ENCODE assay signal across 8 mouse cellular contexts in genomic region chrX:106186713-106187649, GRCm38 (mm10). TPM values are rescaled to one million over a fixed set of nuclear protein-coding genes. Genes with fewer than 3 reads are reported as not detected.
A peak's percentile ranks its signal among the peaks of the same experiment; 100 is the strongest.
DNase-seq lines count a peak whose midpoint lies in the region; ATAC-seq and TF ChIP-seq lines count a peak whose summit lies in the region.

Gene Pgk1 (plus strand): TSS chrX:106187100.

- WGBS in forebrain, embryonic 16.5 days: 17% methylated on average over 53 of the region's 55 CpGs
- WGBS in lung, embryonic 14.5 days: 11% methylated on average over 49 of the region's 55 CpGs
- 16% methylated on average over 55 of the region's 55 CpGs for WGBS in olfactory bulb, adult 2 months
- WGBS in thymus, adult 2 months: under 1% methylated on average over 51 of the region's 55 CpGs

- peaks cover 36% of the 10 kb centered on the region for H3K36me3 ChIP-seq in G1E (replicated peaks)
- no peaks in the 10 kb centered on the region for H3K36me3 ChIP-seq in forebrain, embryonic 16.5 days (ENCODE audit: control insufficient read depth, insufficient read depth)
- H3K36me3 ChIP-seq in lung, embryonic 14.5 days (ENCODE audit: insufficient read depth): 0 out of 2 replicates have a peak, but pooled peaks cover 6% of the 10 kb centered on the region
- H3K36me3 ChIP-seq in thymus, adult 2 months (ENCODE audit: control insufficient read depth, insufficient read depth, low read length): no peaks in the 10 kb centered on the region

- peak within 1 kb of the TSS; percentile 90 for H3K27ac ChIP-seq in forebrain, embryonic 16.5 days (ENCODE audit: low read length)
- peak within 1 kb of the TSS; percentile 87 for H3K27ac ChIP-seq in layer of hippocampus, adult 2 months
- peak within 1 kb of the TSS; percentile 95 for H3K27ac ChIP-seq in lung, embryonic 14.5 days (ENCODE audit: low read depth)
- H3K27ac ChIP-seq in olfactory bulb, adult 2 months (ENCODE audit: insufficient read depth, low read depth, low read length): peak within 1 kb of the TSS; percentile 86
- H3K27ac ChIP-seq in thymus, adult 2 months (ENCODE audit: control insufficient read depth, insufficient read depth, low read length): peak within 1 kb of the TSS; percentile 61

- intact Hi-C loops in heart, postnatal 36 days (cut with DNase I): loop anchor here (5.0 to 10.0 kb wide), 2 partner anchors 160 to 262 kb away; partner anchors contain the start of genes Atp7a and Atrx

- H3K4me2 ChIP-seq in forebrain, embryonic 16.5 days (ENCODE audit: low read length): peak within 1 kb of the TSS; percentile 65
- H3K4me2 ChIP-seq in lung, embryonic 14.5 days: peak within 1 kb of the TSS; percentile 74

- TF ChIP-seq CTCF in G1E (IDR thresholded peaks at IDR 0.05; ENCODE audit: low read depth, low read length): no peak
- peak; percentile 51 for TF ChIP-seq CTCF in layer of hippocampus, adult 2 months (conservative IDR thresholded peaks at IDR 0.05)
- TF ChIP-seq CTCF in lung, embryonic 14.5 days (IDR thresholded peaks at IDR 0.05; ENCODE audit: low read depth): no peak
- no peak for TF ChIP-seq CTCF in olfactory bulb, adult 2 months (IDR thresholded peaks at IDR 0.05; ENCODE audit: insufficient read depth, low read depth, low read length)
- TF ChIP-seq CTCF in thymus, adult 2 months (IDR thresholded peaks at IDR 0.05; ENCODE audit: borderline replicate concordance, control insufficient read depth, extremely low read depth, insufficient read depth, low read length, poor library complexity): peak; percentile 19; the same call in 1 of the 2 replicates

- TF ChIP-seq POLR2A in olfactory bulb, adult 2 months (IDR thresholded peaks at IDR 0.05; ENCODE audit: insufficient read depth, low read depth, low read length): 0 out of 2 replicates have a peak, but pooled peaks have one; percentile 8
- 0 out of 2 replicates have a peak, but pooled peaks have one; percentile 11 for TF ChIP-seq POLR2A in thymus, adult 2 months (IDR thresholded peaks at IDR 0.05; ENCODE audit: control insufficient read depth, extremely low read depth, insufficient read depth, low read length, poor library complexity)

- peak within 1 kb of the TSS; percentile 74 for H3K4me3 ChIP-seq in G1E (ENCODE audit: low read depth, low read length)
- peak within 1 kb of the TSS; percentile 57 for H3K4me3 ChIP-seq in forebrain, embryonic 16.5 days (replicated peaks; ENCODE audit: low read length)
- H3K4me3 ChIP-seq in layer of hippocampus, adult 2 months: peak within 1 kb of the TSS; percentile 67
- peak within 1 kb of the TSS; percentile 59 for H3K4me3 ChIP-seq in lung, embryonic 14.5 days (ENCODE audit: low read depth, low read length)
- H3K4me3 ChIP-seq in olfactory bulb, adult 2 months (ENCODE audit: insufficient read depth, low read depth, low read length): peak within 1 kb of the TSS; percentile 71
- peak within 1 kb of the TSS; percentile 69 for H3K4me3 ChIP-seq in thymus, adult 2 months (ENCODE audit: control insufficient read depth, insufficient read depth, low read length)

- peaks cover 21% of the 10 kb centered on the region for H3K4me1 ChIP-seq in G1E (ENCODE audit: insufficient read depth, low read depth, low read length)
- peaks cover 19% of the 10 kb centered on the region for H3K4me1 ChIP-seq in forebrain, embryonic 16.5 days (replicated peaks; ENCODE audit: control insufficient read depth, insufficient read depth, low read length)
- no peaks in the 10 kb centered on the region; the same call in none of the 2 replicates for H3K4me1 ChIP-seq in lung, embryonic 14.5 days (ENCODE audit: insufficient read depth)
- no peaks in the 10 kb centered on the region for H3K4me1 ChIP-seq in olfactory bulb, adult 2 months (ENCODE audit: control insufficient read depth, insufficient read depth, low read length)
- H3K4me1 ChIP-seq in thymus, adult 2 months (replicated peaks; ENCODE audit: control insufficient read depth, insufficient read depth, low read length): peaks cover 17% of the 10 kb centered on the region

- H3K9me3 ChIP-seq in G1E (replicated peaks): peaks cover 6% of the 10 kb centered on the region
- H3K9me3 ChIP-seq in forebrain, embryonic 16.5 days (ENCODE audit: control insufficient read depth, low read length): no peaks in the 10 kb centered on the region
- H3K9me3 ChIP-seq in lung, embryonic 14.5 days (ENCODE audit: low read depth, low read length): no peaks in the 10 kb centered on the region

- peak within 1 kb of the TSS; percentile 52 for H3K9ac ChIP-seq in forebrain, embryonic 16.5 days (replicated peaks; ENCODE audit: low read depth, low read length)
- H3K9ac ChIP-seq in lung, embryonic 14.5 days: peak within 1 kb of the TSS; percentile 67

- peak; percentile 97 for ATAC-seq in G1E (ENCODE audit: extremely low read depth, insufficient number of reproducible peaks, low FRiP score, poor library complexity, severe bottlenecking)
- ATAC-seq in forebrain, embryonic 16.5 days: peak; percentile 98
- ATAC-seq in lung, embryonic 14.5 days (ENCODE audit: insufficient read depth): peak; percentile 98

- H3K27me3 ChIP-seq in G1E (ENCODE audit: insufficient read depth, low read length): peaks cover 3% of the 10 kb centered on the region; the same call in 1 of the 2 replicates
- no peaks in the 10 kb centered on the region for H3K27me3 ChIP-seq in forebrain, embryonic 16.5 days (replicated peaks; ENCODE audit: control insufficient read depth, insufficient read depth, low read length)
- H3K27me3 ChIP-seq in lung, embryonic 14.5 days (ENCODE audit: insufficient read depth, low read length): no peaks in the 10 kb centered on the region
- H3K27me3 ChIP-seq in thymus, adult 2 months (ENCODE audit: control insufficient read depth, insufficient read depth, low read length): no peaks in the 10 kb centered on the region

- DNase-seq in G1E (ENCODE audit: low spot score): peak; percentile 93
- DNase-seq in cerebellum, adult 18-20 months: peak; percentile 79 to 97
- peak; percentile 74 to 85 for DNase-seq in heart, postnatal 36 days
- DNase-seq in layer of hippocampus, adult 2 months (ENCODE audit: low spot score in 2 of 2): peak; percentile 82 to 91
- DNase-seq in lung, embryonic 14.5 days: peak; percentile 95
- peak; percentile 89 for DNase-seq in thymus, adult 2 months

RNA-seq across cellular contexts. Expression of gene Pgk1, which starts in this region (rescaled TPM):
- total RNA-seq in G1E (2014; fragmentation: Nextera tagmentation) (667 and 759 TPM in 2 replicates), G1E (2017) (1,594 and 1,756 TPM in 2 replicates)
- polyA plus RNA-seq in G1E (2012): 110 and 118 TPM in 2 replicates
- polyA plus RNA-seq in forebrain, embryonic 16.5 days (2015; fragmentation: Nextera tagmentation; extraction: Ambion mirVana): 263 and 264 TPM in 2 replicates
- total RNA-seq in heart, postnatal 36 days (2021): 100 to 1,000 TPM; 485 to 546 TPM
- total RNA-seq in layer of hippocampus, adult 2 months (2021): 100 to 1,000 TPM; 416 to 483 TPM
- polyA plus RNA-seq in lung, embryonic 14.5 days (2014; fragmentation: Nextera tagmentation; extraction: Ambion mirVana): 302 and 304 TPM in 2 replicates
- polyA plus RNA-seq in olfactory bulb, adult 2 months (2012; ENCODE audit: insufficient read depth, insufficient read length, low replicate concordance, missing spikeins): 254 TPM in 1 of 2 replicates, not detected in the other
- 115 and 117 TPM in 2 replicates for polyA plus RNA-seq in thymus, adult 2 months (2012; rRNA removed)

Comparison
In these comparisons a context has a peak if more than half of its experiments do, and no peak if none do; other contexts are left out.
1. Peak in every context shown above with its lines: DNase-seq, ATAC-seq, H3K4me3 ChIP-seq and H3K27ac ChIP-seq.
2. CTCF ChIP-seq: peak in layer of hippocampus, adult 2 months (single experiment) and thymus, adult 2 months (single experiment); none in G1E (single experiment), lung, embryonic 14.5 days (single experiment) and olfactory bulb, adult 2 months (single experiment).